Mouse (Mus musculus): ENCODE measurements around the gene Psmc5. TPM values are rescaled to one million over a fixed set of nuclear protein-coding genes. Genes with fewer than 3 reads are reported as not detected.

The Psmc5 gene
- polyA plus RNA-seq, 1 experiment: 156 TPM

DNA sequence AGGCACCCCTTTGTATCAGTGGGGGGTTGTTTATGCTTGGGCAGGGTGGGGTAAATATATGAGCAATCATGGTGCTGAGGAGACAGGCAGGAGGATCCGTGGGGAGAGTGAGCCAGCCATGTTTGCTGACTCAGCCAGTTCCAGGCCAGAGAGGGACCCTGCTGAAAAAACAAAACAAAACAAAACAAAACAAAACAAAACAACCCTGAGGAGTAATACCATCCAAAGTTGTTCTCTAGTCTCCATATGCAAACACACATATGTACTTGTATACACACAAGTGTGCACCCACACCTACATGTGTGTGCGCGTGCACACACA, 50.1 kb downstream of the Psmc5 start:
- DNase-seq (ENCODE audit: low spot score): no peak

DNA sequence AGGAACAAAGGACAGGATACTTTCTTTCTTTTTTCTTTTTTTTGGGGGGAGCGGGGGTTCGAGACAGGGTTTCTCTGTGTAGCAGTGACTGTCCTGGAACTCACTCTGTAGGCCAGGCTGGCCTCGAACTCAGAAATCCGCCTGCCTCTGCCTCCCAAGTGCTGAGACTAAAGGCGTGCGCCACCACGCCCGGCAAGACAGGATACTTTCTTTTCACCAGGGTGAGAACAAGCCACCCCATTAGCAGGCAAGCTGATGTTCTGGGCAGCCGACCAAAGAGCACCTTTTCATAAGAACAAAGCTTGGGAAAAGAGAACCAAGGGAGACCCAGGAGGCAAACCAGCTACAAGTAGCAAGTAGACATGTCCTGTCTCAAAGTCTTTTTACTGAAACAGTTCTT, 50.8 kb downstream of the Psmc5 start:
- DNase-seq (ENCODE audit: low spot score): no peak

GRCm38 (mm10) chr11:106307432-106307831, 51.5 kb downstream of the Psmc5 start:
- no peak for DNase-seq (ENCODE audit: low spot score)

- no peak for DNase-seq (ENCODE audit: low spot score)
Observed at GRCm38 (mm10) chr11:106308162-106308561, 52.2 kb downstream of the Psmc5 start.

- no peak for DNase-seq (ENCODE audit: low spot score)
Observed at GRCm38 (mm10) chr11:106310123-106310522, 54.2 kb downstream of the Psmc5 start.

Other genes starting within 250 kb of the Psmc5 start
- gene Kcnh6, start 248.0 kb upstream of the Psmc5 start, polyA plus RNA-seq (2012; rRNA removed): 0.04 TPM in 2 replicates
- gene Dcaf7, start 219.3 kb upstream of the Psmc5 start, polyA plus RNA-seq (2012; rRNA removed): 38.9 and 40.4 TPM in 2 replicates
- gene Taco1, start 190.1 kb upstream of the Psmc5 start, polyA plus RNA-seq (2012; rRNA removed): 11.3 and 13.1 TPM in 2 replicates
- gene Map3k3, start 171.5 kb upstream of the Psmc5 start, polyA plus RNA-seq (2012; rRNA removed): 38.1 and 39.1 TPM in 2 replicates
- gene Gm10840, start 95.3 kb upstream of the Psmc5 start, polyA plus RNA-seq (2012; rRNA removed): not detected in 2 replicates
- 14.8 and 16.5 TPM in 2 replicates for gene Limd2, start 95.3 kb upstream of the Psmc5 start, polyA plus RNA-seq (2012; rRNA removed)
- 27.1 and 29.6 TPM in 2 replicates for gene Strada, start 54.0 kb upstream of the Psmc5 start, polyA plus RNA-seq (2012; rRNA removed)
- 61.2 and 68.6 TPM in 2 replicates for gene Ccdc47, start 39.8 kb upstream of the Psmc5 start, polyA plus RNA-seq (2012; rRNA removed)
- gene Ddx42, start 39.2 kb upstream of the Psmc5 start, polyA plus RNA-seq (2012; rRNA removed): 29.2 and 34.3 TPM in 2 replicates
- gene Ftsj3, start 75 bp upstream of the Psmc5 start, polyA plus RNA-seq (2012; rRNA removed): 26.7 and 27.0 TPM in 2 replicates
- 105 and 110 TPM in 2 replicates for gene Smarcd2, start 16.8 kb downstream of the Psmc5 start, polyA plus RNA-seq (2012; rRNA removed)
- gene Tcam1, start 20.5 kb downstream of the Psmc5 start, polyA plus RNA-seq (2012; rRNA removed): 0.11 and 0.19 TPM in 2 replicates
- gene Gh, start 45.7 kb downstream of the Psmc5 start, polyA plus RNA-seq (2012; rRNA removed): not detected in 2 replicates
- 1.3 and 1.7 TPM in 2 replicates for gene Cd79b, start 58.6 kb downstream of the Psmc5 start, polyA plus RNA-seq (2012; rRNA removed)
- gene Scn4a, start 97.1 kb downstream of the Psmc5 start, polyA plus RNA-seq (2012; rRNA removed): 0.10 and 0.19 TPM in 2 replicates
- gene Prr29, start 109.3 kb downstream of the Psmc5 start, polyA plus RNA-seq (2012; rRNA removed): 0.27 and 0.33 TPM in 2 replicates
- 13.2 and 16.3 TPM in 2 replicates for gene Icam2, start 131.9 kb downstream of the Psmc5 start, polyA plus RNA-seq (2012; rRNA removed)
- gene Ern1, start 231.7 kb downstream of the Psmc5 start, polyA plus RNA-seq (2012; rRNA removed): 11.6 and 12.0 TPM in 2 replicates